Mouse (Mus musculus) embryonic fibroblast, embryonic 13.5 days (primary cell): ENCODE data around the gene Adra1b.

Experiments
- CTCF ChIP-seq: IDR thresholded peaks from 2 replicates; pipeline ENCODE4 v1.5.1; 2011; ENCODE audit warnings: mild to moderate bottlenecking, control low read depth, low read length, moderate library complexity, borderline replicate concordance; ENCODE audit not compliant: insufficient read depth
- POLR2A ChIP-seq: IDR thresholded peaks from 2 replicates; pipeline ENCODE4 v1.6.1; 2011; ENCODE audit warnings: low read depth, mild to moderate bottlenecking, control low read depth, low read length, moderate library complexity

- TF ChIP-seq CTCF (no peak), POLR2A (no peak)
Observed at GRCm38 (mm10) chr11:43823349-43823748, 77.7 kb downstream of the Adra1b start.
